Mouse (Mus musculus): Measurements from ENCODE around the gene Mdm2. TPM values are rescaled to one million over a fixed set of nuclear protein-coding genes. Genes with fewer than 3 reads are reported as not detected.
"Not testable (repeated sequence)": the region's sequence is repeated elsewhere in the genome, so short reads cannot be mapped to it uniquely, and the experiment has no call there.

The Mdm2 gene
- total RNA-seq, 2 experiments from 2014 or later: 49.9 to 50.4 TPM

- DNase-seq (ENCODE audit: low spot score in 2 of 2); intact Hi-C loops (cut with DNase I): not testable (repeated sequence)
Measured at GRCm38 (mm10) chr10:117735396-117735795, 24.8 kb upstream of the Mdm2 start.

GRCm38 (mm10) chr10:117734104-117734852 is 23.7 kb upstream of the Mdm2 start:
- intact Hi-C loops (cut with DNase I); DNase-seq (ENCODE audit: low spot score in 2 of 2): not testable (repeated sequence)

DNA sequence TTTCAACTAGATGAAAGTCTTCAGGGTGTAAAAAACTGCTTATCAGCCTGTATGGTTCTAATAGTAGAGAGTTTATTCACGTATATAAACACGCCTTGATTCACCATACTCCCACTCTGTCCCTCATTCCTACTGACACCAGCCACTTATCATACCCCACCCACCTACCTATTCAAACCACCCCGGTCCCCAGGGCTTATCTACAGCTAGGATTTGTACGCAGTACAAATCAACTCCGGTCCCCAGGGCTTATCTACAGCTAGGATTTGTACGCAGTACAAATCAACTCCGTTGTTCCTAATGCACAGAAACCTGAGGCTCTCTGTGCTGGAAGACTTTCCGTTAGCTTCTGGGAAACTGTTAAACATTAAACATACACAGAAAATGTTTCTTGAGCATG is 23.1 kb upstream of the Mdm2 start:
- intact Hi-C loops (cut with DNase I); DNase-seq (ENCODE audit: low spot score in 2 of 2): not testable (repeated sequence)

DNA sequence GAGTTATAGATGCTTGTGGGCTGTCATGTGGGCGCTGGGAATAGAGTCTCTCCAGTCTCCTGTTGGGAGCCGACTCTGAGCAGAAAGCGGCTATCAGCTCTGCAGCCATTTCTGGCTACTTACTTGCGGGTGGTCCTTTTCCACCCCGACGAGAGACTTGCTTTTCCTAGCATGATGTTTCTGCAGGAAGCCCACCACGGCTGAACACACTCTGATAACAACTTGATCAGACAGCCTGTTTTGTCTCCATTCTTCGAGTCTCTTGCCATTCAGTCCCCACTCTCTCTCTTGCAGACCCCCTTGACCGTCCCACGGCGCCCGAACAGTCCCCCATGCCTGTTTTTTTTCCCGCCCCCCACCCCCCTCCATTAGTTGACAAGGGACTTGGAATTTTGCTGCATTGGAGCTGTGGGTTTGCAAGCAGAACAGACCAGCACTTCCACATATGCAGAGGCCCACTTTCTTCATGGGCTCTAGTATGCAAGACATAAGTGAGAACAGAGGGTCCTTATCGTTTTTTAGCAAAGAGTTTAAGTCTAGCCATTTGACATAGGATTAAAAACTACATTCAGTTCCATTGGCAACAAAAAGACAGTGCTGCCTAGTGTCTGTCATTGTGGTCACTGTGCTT is 22.5 kb upstream of the Mdm2 start:
- DNase-seq (ENCODE audit: low spot score in 2 of 2): no peak
- intact Hi-C loops (cut with DNase I): no loop called here

- intact Hi-C loops (cut with DNase I): no loop called here
- no peak for DNase-seq (ENCODE audit: low spot score in 2 of 2)
Measured at GRCm38 (mm10) chr10:117732184-117732583, 21.6 kb upstream of the Mdm2 start.

GRCm38 (mm10) chr10:117731244-117732101 is 20.9 kb upstream of the Mdm2 start:
- intact Hi-C loops (cut with DNase I): no loop called here
- DNase-seq (ENCODE audit: low spot score in 2 of 2): peak in 1 of 2 experiments; percentile 56

GRCm38 (mm10) chr10:117730637-117731203 is 20.2 kb upstream of the Mdm2 start:
- no peak for DNase-seq (ENCODE audit: low spot score in 2 of 2)
- intact Hi-C loops (cut with DNase I): no loop called here

- DNase-seq (ENCODE audit: low spot score in 2 of 2): no peak
- intact Hi-C loops (cut with DNase I): no loop called here
Measured at GRCm38 (mm10) chr10:117730140-117730539, 19.6 kb upstream of the Mdm2 start.

DNA sequence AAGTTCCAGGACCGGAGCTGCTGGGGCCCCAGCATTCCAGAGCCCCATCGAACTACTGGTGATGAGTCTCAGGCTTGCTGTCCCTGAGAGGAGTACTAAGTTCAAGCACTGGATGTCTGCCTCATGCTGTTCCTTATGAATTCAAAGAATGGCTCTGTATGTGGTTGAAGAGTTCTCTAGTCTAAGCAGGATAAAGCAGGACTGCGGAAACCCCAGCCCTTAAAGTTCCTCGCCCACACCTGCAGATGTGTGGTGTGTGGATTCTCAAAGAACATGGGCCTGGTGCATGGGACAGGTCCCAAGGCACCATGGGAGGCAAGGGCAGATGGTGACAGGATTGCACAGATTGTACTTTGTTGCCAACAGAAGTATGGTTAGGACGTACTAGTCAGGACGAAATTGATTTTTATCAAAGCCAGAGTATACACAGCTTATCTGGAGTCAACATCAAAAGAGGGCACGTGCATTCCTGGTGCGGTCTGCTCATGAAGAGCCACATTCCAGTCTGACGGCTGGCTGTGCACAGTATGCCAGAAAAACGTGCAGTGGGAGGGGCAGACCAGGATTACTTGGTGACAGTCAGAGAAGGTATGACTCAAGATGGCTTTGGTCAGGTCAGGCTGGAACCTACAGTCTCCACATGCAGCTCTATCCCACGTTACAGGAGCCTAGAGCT is 18.7 kb upstream of the Mdm2 start:
- intact Hi-C loops (cut with DNase I): no loop called here
- DNase-seq (ENCODE audit: low spot score in 2 of 2): no peak

DNA sequence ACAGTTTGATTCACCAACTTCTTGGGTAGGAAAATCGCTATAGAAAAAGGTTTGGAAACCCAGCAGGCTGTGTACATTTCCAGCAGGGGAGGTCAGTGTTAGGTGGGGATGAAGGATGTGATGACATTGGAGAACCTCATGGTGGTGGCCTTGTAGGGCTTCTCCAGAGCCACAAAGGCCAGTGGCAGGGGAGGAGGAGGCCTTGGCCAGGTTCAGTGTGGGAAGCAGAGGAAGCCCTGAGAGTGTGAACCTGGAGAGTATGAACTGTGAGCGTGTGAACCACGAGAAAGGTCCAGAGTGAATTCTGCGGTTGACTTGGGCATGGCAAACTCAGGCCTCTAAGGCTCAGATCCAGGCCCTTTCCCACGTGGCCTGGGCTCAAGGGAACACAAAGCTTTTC is 18.0 kb upstream of the Mdm2 start:
- DNase-seq (ENCODE audit: low spot score in 2 of 2): no peak
- intact Hi-C loops (cut with DNase I): no loop called here

GRCm38 (mm10) chr10:117727518-117728110 is 17.1 kb upstream of the Mdm2 start:
- intact Hi-C loops (cut with DNase I): no loop called here
- DNase-seq (ENCODE audit: low spot score in 2 of 2): no peak

GRCm38 (mm10) chr10:117726888-117727385 is 16.4 kb upstream of the Mdm2 start:
- intact Hi-C loops (cut with DNase I): no loop called here

GRCm38 (mm10) chr10:117726350-117726749 is 15.8 kb upstream of the Mdm2 start:
- intact Hi-C loops (cut with DNase I): no loop called here
- no peak for DNase-seq (ENCODE audit: low spot score in 2 of 2)

More at GRCm38 (mm10) chr10:117726888-117727385, 16.4 kb upstream of the Mdm2 start:
- DNase-seq (ENCODE audit: low spot score in 2 of 2): no peak

- intact Hi-C loops (cut with DNase I): no loop called here
- DNase-seq (ENCODE audit: low spot score in 2 of 2): no peak
Measured at GRCm38 (mm10) chr10:117725671-117726070, 15.1 kb upstream of the Mdm2 start.

DNA sequence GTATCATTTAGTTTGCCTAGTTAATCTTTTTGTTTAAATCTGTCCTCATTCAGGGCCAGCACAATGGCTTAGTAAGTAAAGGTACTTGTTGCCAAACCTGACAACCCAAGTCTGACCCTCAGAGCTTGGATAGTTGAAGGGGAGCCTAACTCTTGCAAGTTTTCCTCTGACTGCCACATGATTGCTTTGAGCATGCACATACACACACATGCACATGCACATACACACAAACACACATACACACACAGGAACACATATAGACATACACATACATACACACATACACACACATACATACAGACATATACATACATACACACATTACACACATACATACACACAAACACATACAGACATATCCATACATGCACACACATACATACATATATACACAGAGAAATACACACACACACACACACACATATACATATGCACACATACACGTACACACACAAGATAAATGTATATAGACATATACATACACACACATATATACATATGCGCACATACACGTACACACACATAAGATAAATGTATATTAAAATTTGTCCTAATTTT is 14.3 kb upstream of the Mdm2 start:
- no peak for DNase-seq (ENCODE audit: low spot score in 2 of 2)
- intact Hi-C loops (cut with DNase I): no loop called here

- DNase-seq (ENCODE audit: low spot score in 2 of 2): no peak
- intact Hi-C loops (cut with DNase I): no loop called here
Measured at GRCm38 (mm10) chr10:117724136-117724718, 13.7 kb upstream of the Mdm2 start.

- intact Hi-C loops (cut with DNase I): no loop called here
- peak; percentile 41 to 59 for DNase-seq (ENCODE audit: low spot score in 2 of 2)
Measured at GRCm38 (mm10) chr10:117718161-117719119, 7.9 kb upstream of the Mdm2 start.
